Mouse (Mus musculus): ENCODE measurements around the gene Sh3d21. TPM values are rescaled to one million over a fixed set of nuclear protein-coding genes. Genes with fewer than 3 reads are reported as not detected.
A peak's percentile ranks its signal among the peaks of the same experiment; 100 is the strongest.

Sh3d21 gene
- polyA plus RNA-seq, 1 experiment from 2014 or later = 1.5 TPM

GRCm38 (mm10) chr4:126150297-126150948 lies 12.9 kb downstream of the Sh3d21 start:
- H3K36me3 ChIP-seq (replicated peaks) = no peaks in the 10 kb centered on the region
- H3K9ac ChIP-seq = no peak overlapping the region
- H3K27ac ChIP-seq = no peak overlapping the region
- ATAC-seq (ENCODE audit: low FRiP score) = no peak
- H3K4me1 ChIP-seq = peaks cover 20% of the 10 kb centered on the region
- WGBS = 61% methylated on average over 16 of the region's 16 CpGs
- H3K4me3 ChIP-seq (replicated peaks) = no peak overlapping the region
- no peak overlapping the region for H3K4me2 ChIP-seq
- no peaks in the 10 kb centered on the region for H3K9me3 ChIP-seq
- peaks cover 57% of the 10 kb centered on the region for H3K27me3 ChIP-seq

GRCm38 (mm10) chr4:126149798-126150197 lies 13.5 kb downstream of the Sh3d21 start:
- Histone ChIP-seq H3K27me3 (peaks cover 57% of the 10 kb centered on the region), H3K27ac (no peak overlapping the region), H3K9ac (no peak overlapping the region), H3K4me2 (no peak overlapping the region; the same call in 1 of the 2 replicates), H3K4me1 (peaks cover 18% of the 10 kb centered on the region), H3K36me3 (replicated peaks) (no peaks in the 10 kb centered on the region), H3K9me3 (no peaks in the 10 kb centered on the region), H3K4me3 (replicated peaks) (0 out of 2 replicates have a peak overlapping the region, but pooled peaks have one; percentile 50)
- WGBS = 65% methylated on average over 10 of the region's 10 CpGs
- ATAC-seq (ENCODE audit: low FRiP score) = no peak

- peaks cover 18% of the 10 kb centered on the region for H3K4me1 ChIP-seq
- H3K4me3 ChIP-seq (replicated peaks) = peak overlapping the region; percentile 50
- peak overlapping the region; percentile 50; the same call in 1 of the 2 replicates for H3K27ac ChIP-seq
These were observed 14.1 kb downstream of the Sh3d21 start for GRCm38 (mm10) chr4:126149041-126149676.

GRCm38 (mm10) chr4:126148161-126148961 lies 14.9 kb downstream of the Sh3d21 start:
- Histone ChIP-seq H3K4me3 (replicated peaks) (peak overlapping the region; percentile 50), H3K27ac (peak overlapping the region; percentile 50), H3K9me3 (no peaks in the 10 kb centered on the region), H3K4me1 (peaks cover 18% of the 10 kb centered on the region), H3K27me3 (peaks cover 57% of the 10 kb centered on the region), H3K4me2 (peak overlapping the region; percentile 80), H3K36me3 (replicated peaks) (no peaks in the 10 kb centered on the region), H3K9ac (peak overlapping the region; percentile 56)
- 2% methylated on average over 64 of the region's 67 CpGs for WGBS
- ATAC-seq (ENCODE audit: low FRiP score) = no peak

More at GRCm38 (mm10) chr4:126149041-126149676, 14.1 kb downstream of the Sh3d21 start:
- ATAC-seq (ENCODE audit: low FRiP score) = no peak
- WGBS = 24% methylated on average over 42 of the region's 42 CpGs
- Histone ChIP-seq H3K9me3 (no peaks in the 10 kb centered on the region), H3K36me3 (replicated peaks) (no peaks in the 10 kb centered on the region), H3K9ac (peak overlapping the region; percentile 56), H3K27me3 (peaks cover 57% of the 10 kb centered on the region), H3K4me2 (peak overlapping the region; percentile 80)

- Histone ChIP-seq H3K4me1 (peaks cover 18% of the 10 kb centered on the region), H3K4me3 (replicated peaks) (peak within 1 kb of the TSS; percentile 50), H3K36me3 (replicated peaks) (no peaks in the 10 kb centered on the region), H3K27ac (peak within 1 kb of the TSS; percentile 50), H3K9me3 (no peaks in the 10 kb centered on the region), H3K4me2 (peak within 1 kb of the TSS; percentile 80), H3K27me3 (peaks cover 57% of the 10 kb centered on the region), H3K9ac (peak within 1 kb of the TSS; percentile 56)
- ATAC-seq (ENCODE audit: low FRiP score) = peak; percentile 27; the same call in 1 of the 2 replicates
- WGBS = 2% methylated on average over 24 of the region's 24 CpGs
These were observed 15.6 kb downstream of the Sh3d21 start, which contains the start of gene Eva1b for GRCm38 (mm10) chr4:126147533-126148160. Eva1b (plus strand) TSS chr4:126147744.

GRCm38 (mm10) chr4:126146974-126147532 lies 16.2 kb downstream of the Sh3d21 start:
- H3K4me2 ChIP-seq = peak overlapping the region; percentile 80; the same call in 1 of the 2 replicates
- no peaks in the 10 kb centered on the region for H3K9me3 ChIP-seq
- no peaks in the 10 kb centered on the region for H3K36me3 ChIP-seq (replicated peaks)
- H3K27me3 ChIP-seq = peaks cover 57% of the 10 kb centered on the region
- H3K4me3 ChIP-seq (replicated peaks) = no peak overlapping the region
- peaks cover 18% of the 10 kb centered on the region for H3K4me1 ChIP-seq
- no peak for ATAC-seq (ENCODE audit: low FRiP score)
- H3K27ac ChIP-seq = 0 out of 2 replicates have a peak overlapping the region, but pooled peaks have one; percentile 50
- H3K9ac ChIP-seq = no peak overlapping the region
- 56% methylated on average over 9 of the region's 9 CpGs for WGBS

- Histone ChIP-seq H3K4me3 (replicated peaks) (no peak overlapping the region), H3K27me3 (peaks cover 42% of the 10 kb centered on the region), H3K9me3 (no peaks in the 10 kb centered on the region), H3K36me3 (replicated peaks) (0 out of 2 replicates have a peak, but pooled peaks cover 2% of the 10 kb centered on the region), H3K27ac (no peak overlapping the region), H3K9ac (no peak overlapping the region), H3K4me2 (no peak overlapping the region), H3K4me1 (peaks cover 18% of the 10 kb centered on the region)
- no peak for ATAC-seq (ENCODE audit: low FRiP score)
- 51% methylated on average over 3 of the region's 4 CpGs for WGBS
These were observed 17.9 kb downstream of the Sh3d21 start for GRCm38 (mm10) chr4:126145396-126145795.

- 88% methylated on average over 5 of the region's 5 CpGs for WGBS
- Histone ChIP-seq H3K4me2 (no peak overlapping the region), H3K36me3 (replicated peaks) (peaks cover 44% of the 10 kb centered on the region), H3K4me3 (replicated peaks) (no peak overlapping the region), H3K4me1 (no peaks in the 10 kb centered on the region), H3K27me3 (0 out of 2 replicates have a peak, but pooled peaks cover 4% of the 10 kb centered on the region), H3K27ac (no peak overlapping the region), H3K9me3 (no peaks in the 10 kb centered on the region), H3K9ac (no peak overlapping the region)
- no peak for ATAC-seq (ENCODE audit: low FRiP score)
These were observed 22.3 kb downstream of the Sh3d21 start for GRCm38 (mm10) chr4:126141021-126141420.

GRCm38 (mm10) chr4:126137773-126138172 lies 25.5 kb downstream of the Sh3d21 start:
- no peaks in the 10 kb centered on the region for H3K27me3 ChIP-seq
- H3K27ac ChIP-seq = no peak overlapping the region
- H3K4me2 ChIP-seq = no peak overlapping the region
- H3K36me3 ChIP-seq (replicated peaks) = peaks cover 73% of the 10 kb centered on the region
- no peak for ATAC-seq (ENCODE audit: low FRiP score)
- H3K9me3 ChIP-seq = no peaks in the 10 kb centered on the region
- H3K4me1 ChIP-seq = no peaks in the 10 kb centered on the region
- H3K9ac ChIP-seq = no peak overlapping the region
- no peak overlapping the region for H3K4me3 ChIP-seq (replicated peaks)
- WGBS = 91% methylated on average over 4 of the region's 4 CpGs

GRCm38 (mm10) chr4:126134639-126135038 lies 28.7 kb downstream of the Sh3d21 start:
- no peak for ATAC-seq (ENCODE audit: low FRiP score)
- H3K9ac ChIP-seq = no peak overlapping the region
- H3K27ac ChIP-seq = no peak overlapping the region
- H3K9me3 ChIP-seq = no peaks in the 10 kb centered on the region
- WGBS = 90% methylated on average over 4 of the region's 4 CpGs
- peaks cover 71% of the 10 kb centered on the region for H3K36me3 ChIP-seq (replicated peaks)
- H3K4me2 ChIP-seq = no peak overlapping the region
- H3K4me3 ChIP-seq (replicated peaks) = no peak overlapping the region
- peaks cover 16% of the 10 kb centered on the region for H3K4me1 ChIP-seq
- H3K27me3 ChIP-seq = no peaks in the 10 kb centered on the region

- ATAC-seq (ENCODE audit: low FRiP score) = no peak
- Histone ChIP-seq H3K36me3 (replicated peaks) (peaks cover 70% of the 10 kb centered on the region), H3K4me2 (no peak overlapping the region), H3K4me3 (replicated peaks) (no peak overlapping the region), H3K27ac (no peak overlapping the region), H3K4me1 (peaks cover 16% of the 10 kb centered on the region), H3K9me3 (no peaks in the 10 kb centered on the region), H3K9ac (no peak overlapping the region), H3K27me3 (no peaks in the 10 kb centered on the region)
- 96% methylated on average over 4 of the region's 4 CpGs for WGBS
These were observed 29.1 kb downstream of the Sh3d21 start for GRCm38 (mm10) chr4:126134236-126134635.
